Mouse (Mus musculus) fat pad, adult 2 months (tissue): ENCODE measurements around the gene Miga1.
"Not testable (repeated sequence)": the region's sequence is repeated elsewhere in the genome, so short reads cannot be mapped to it uniquely, and the experiment has no call there.

Experiments used
- DNase-seq: peaks from one replicate; pipeline ENCODE4 v3.0.0-alpha.2; 2011; ENCODE audit warnings: low read depth, low spot score; ENCODE audit errors: extremely low read depth

Miga1 gene

DNA sequence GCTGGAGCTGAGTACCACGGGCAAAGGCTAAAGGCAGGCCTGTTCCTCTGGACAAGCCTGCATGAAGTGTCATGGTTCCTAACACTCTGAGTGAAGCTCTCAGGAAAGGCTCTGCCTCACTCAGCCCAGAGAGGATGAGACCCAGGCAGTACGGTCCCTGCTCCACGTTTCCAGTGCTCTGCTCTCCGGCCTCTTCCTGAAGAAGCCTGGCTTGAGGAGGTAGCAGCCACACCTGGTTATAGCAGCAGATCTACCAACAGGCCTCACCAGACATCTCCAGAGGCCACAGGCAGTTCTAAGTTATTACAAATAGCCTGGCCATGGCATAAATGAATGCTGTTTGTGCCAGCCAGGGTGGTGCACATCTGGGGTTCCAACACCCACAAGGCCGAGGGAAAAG is 51.9 kb downstream of the Miga1 start:
- no peak for DNase-seq

DNA sequence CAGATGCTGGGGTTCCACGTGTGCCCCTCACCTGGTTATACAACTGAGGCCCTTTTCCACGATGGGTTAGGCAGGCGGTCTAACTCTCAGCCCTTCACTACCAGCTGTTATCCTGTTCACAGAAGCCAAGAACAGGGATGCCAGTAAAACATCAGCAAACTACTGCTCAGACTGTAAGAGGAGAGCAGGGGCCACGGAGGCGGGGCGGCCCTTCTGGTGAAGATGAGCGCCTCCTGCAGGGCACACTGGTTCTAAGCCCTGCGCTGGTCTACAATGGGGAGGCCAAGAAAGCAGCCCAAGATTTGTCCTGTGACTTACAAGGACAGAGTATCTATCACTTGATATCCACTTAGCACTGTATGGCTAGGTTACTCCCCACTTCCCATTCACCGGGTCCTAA is 52.4 kb downstream of the Miga1 start:
- no peak for DNase-seq

DNA sequence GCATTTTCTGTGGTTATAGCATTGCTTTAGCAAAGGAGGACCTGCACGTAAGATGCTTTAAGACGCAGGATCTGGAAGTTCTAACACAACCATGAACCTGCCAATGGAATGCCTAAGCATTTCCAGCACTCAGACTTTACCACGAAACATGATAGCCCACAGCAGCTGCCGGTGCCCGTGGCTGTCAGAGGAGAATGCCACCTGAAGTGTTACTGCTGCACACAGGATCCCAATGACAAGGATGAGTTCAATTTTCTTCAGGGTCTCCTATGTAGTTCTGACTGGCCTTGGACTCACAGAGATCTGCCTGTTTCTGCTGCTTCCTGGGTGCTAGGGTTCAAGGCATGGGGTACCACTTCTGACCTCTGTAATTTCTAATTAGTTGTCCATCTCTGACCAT is 55.4 kb downstream of the Miga1 start:
- DNase-seq = no peak

DNA sequence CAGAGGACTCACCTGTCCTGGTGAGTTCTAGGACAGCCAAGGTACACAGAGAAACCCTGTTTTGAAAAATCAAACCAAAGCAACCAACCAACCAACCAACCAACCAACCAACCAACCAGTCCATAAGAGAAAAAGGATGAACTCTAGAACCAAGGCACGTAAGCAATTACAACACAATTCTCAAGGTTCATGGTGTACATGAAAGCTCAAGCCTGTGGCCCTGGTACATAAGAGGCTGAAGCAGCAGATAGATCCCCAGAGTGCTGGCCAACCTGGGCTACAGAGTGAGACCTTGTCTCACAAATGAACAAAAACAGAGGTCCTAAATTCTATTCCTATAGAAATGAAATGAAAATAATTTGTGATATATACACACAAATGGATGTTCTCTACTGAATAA is 55.9 kb downstream of the Miga1 start:
- DNase-seq = no peak

DNA sequence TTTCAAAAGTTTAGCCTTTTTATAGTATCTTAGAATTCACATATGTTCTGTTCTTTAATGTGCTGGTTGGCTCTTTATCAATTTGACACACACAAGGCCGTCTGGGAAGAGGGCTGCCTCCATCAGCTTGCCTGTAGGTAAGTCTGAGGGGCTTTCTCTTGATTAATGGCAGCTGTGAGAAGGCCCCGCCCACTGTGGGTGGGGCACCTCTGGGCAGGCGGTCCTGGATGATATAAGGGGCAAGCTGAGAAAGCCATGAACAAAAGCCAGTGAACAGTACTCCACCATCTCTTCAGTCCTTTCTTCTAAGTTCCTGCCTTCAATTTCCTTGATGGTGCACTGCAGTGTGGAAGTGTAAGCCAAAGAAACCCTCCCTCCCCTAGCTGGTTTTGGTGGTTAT is 58.1 kb downstream of the Miga1 start:
- DNase-seq = no peak

DNA sequence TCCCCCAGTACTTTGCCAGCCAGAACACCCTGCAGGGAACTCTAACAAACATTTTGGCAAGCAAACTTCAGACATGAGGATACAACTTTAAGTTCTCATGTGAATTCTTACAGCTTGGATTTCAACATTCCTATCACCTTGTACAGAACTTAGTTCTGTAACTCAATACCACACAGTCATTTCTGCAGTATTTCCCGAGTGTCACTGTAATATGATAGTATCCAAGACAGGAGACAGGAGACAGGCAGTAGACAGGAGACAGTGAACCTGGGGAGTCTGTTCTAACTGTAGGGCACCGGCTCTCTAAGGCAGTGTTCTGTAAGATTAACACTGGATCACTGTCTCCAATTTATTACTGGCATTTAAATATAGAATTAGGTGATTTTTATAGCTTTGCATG is 61.8 kb downstream of the Miga1 start:
- DNase-seq = no peak

DNA sequence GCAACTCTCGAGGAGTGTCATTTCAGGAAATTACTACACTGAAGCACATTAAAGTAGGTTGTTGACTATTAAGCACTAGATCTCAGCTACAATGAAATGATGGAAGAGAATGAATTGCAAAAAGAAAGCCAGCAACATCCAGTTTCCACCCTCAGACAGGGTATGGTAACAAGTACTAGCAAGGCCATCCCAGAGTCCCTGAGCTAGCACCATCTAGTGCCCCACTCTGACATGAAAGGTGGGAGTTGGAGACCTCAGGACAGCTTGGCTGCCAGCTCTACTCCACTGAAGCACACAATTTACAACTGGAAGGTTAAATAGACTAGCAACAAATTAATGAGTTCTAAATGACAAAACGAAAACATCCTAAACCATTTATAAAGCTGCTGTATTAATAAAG is 62.3 kb downstream of the Miga1 start:
- DNase-seq = no peak

DNA sequence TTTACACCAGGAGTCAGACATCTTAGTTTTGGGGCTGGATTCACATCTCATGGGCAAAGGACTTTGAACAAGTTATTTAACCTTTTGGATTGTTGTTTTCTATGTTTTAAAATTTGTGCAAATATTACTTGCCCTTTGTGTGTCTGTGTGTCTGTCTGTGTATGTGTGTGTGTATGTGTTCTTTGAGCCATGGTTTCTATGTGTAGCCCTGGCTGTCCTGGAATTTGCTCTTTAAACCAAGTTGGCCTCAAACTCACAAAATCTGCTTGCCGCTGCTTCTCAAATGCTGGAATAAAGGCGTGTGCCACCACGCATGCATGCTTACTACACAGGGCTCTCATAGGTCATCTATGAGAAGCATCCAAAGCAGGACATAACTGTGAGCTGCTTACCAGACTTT is 63.3 kb downstream of the Miga1 start:
- DNase-seq = no peak

DNA sequence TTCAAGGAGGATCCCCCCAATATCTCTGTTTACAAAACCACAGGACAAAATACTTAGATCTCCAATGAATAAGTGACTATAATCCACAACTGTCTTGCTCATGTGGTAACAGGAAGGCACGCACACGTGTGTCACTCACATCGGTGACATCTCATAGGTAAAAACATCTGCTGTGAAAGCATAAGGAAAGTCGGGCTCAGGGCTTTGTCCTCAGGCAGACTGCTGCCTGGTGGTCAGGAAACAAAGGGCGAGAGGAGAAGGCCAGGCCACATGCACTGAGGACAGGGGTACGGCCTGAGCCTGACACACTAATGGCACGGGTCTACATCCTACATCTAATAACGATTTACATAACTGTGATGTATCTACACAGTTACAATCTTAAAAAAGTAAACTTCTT is 65.2 kb downstream of the Miga1 start:
- no peak for DNase-seq

DNA sequence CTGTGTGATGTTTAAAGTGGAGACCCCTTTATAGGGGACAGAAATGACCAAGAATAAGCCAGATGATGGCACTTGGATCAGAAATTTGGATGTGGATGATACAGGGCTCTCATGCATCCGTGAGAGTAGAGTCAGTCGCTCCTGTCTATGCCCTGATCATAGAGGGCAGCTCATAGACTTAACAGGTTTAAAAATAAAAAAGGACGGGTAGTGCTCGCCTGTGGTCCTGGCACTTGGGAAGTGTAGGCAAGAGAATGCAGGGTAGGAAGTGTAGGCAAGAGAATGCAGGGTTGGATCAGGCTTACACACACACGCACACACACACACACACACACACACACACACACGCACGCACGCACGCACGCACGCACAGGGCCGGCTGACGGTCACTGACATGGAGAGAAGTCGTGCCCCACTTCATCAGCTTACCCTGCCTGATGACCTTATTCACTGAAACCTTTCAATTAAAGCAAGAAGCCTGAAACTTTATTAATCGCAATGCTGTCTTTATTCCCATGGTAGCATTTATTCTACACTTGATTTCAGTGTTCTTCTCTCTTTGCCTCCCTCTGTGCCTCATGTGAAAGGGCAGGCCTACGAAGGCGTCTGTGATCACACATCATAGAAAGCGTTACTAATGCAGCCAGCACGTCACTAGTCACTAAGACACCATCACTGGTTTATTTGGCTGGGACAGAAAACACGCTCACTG is 67.1 kb downstream of the Miga1 start:
- DNase-seq = no peak

DNA sequence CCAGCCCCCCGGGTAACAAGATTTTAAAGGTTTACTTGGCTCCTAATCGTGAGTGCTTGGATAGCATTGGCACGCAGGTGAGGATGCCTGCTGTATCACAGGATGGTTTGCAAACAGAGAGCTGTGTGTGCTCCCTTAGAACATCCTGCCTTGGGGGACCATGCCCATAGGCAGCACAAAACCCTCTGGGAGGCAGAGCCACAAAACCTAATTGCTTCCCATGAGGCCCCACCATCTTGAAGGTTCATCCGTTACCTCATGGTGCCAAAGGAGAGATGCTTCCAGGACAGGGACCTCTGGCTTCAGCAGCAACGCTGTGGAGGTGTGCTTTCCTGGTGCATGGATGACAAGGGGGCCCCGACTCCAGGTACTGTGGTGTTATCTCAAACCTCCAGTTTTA is 68.3 kb downstream of the Miga1 start:
- DNase-seq = no peak

DNA sequence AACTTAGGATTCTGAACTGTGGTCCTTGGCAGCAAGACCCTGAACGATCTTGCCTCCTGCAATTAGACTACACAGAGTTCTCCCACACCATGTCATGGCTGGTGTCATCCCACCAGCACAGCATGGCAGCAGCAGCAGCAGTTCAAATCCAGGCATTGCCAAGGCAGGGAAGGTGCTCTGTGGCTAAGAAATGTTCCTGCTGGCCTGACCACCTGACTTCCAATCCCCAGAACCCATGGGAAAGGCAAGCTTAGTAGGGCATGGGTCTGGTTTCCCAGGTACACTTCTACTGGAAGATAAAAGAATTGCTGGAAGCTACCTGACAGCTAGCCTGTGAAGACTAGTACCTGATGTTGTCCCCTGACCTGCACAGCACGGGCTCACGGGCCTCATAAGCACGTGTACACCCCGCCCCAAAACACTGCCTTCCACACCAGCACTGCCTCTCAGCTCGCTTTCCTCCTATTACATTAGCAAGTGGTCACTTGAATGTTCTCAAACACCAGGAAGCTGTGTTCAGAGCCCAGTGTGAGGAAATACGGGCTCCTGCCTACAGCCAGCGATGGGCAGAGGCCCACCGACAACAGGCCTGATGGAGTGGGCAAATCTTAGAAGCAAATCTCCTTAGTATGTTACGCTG is 69.0 kb downstream of the Miga1 start:
- DNase-seq = no peak

DNA sequence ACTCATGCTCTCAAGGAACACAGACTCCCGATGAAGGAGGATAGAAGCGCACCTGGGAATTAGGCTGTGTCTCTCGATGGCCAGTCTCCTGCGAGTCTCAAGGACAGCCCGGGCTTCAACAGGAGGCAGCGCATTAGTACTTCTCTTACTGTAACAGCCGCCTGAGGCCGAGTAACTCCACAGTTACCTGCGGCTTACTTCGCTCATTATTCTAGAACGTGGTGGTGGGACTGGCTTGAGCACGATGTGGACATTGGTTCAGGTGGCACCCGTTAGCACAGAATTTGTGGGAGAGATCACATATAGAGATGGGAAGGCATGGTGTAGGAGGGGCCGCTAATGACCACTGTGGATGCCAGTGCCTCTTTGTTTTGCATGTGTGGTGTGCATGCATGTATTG is 72.1 kb downstream of the Miga1 start:
- DNase-seq = no peak

DNA sequence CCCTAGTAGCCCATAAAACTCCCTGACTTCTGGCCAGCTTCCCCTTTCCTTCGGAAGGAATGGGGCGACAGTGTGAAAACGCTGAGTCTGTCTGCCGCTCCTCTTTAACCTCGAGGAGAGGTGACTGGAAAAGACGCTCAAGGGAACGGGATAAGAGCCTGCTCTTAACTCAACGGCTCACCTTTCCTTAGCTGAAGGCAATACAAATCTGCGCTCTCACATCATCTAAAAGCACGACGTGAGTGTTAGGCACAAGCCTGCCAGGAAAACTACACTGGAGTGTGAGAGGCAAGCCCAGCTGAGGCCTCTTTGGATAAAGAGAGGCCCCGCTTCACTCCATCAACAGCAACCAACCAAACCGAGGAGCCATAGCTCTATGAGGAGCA is 74.2 kb downstream of the Miga1 start, which contains the start of gene Nexn:
Nexn (minus strand) TSS at position 315 of the 386 bp plus-strand sequence.
- no peak for DNase-seq

DNA sequence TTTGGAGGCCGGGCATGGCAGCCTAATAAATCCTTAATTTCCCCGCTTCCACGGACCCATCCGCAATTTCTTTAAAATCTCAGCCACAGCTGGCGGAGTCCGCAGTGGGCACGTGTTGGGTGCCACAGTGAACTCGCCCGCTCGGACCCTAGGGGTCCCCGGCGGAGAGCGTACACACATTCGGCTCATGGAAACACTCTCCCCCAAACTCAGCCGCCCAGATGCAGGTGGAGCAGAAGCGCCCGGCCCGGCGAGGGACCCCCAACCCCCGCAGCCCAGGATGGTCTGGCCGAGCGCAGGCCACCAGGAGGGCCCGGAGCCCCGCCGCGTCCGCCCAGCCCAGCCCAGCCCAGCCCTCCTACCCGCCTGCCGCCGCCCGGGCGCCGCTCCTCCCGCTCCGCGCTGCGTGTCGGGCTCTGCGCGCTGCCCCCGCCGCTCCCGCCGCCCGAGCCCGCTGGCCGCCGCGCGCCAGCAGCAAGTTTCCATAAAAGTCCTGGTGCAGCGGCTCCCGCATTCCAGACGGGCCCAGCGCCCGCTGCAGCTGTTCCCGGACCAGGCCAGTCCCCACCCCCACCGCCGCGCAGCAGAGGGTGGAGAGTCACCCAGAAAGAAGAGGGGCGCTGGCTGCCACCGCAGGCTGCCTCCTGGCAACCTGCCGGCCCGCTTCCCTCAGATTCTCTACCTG is 74.7 kb downstream of the Miga1 start:
- DNase-seq = no peak

DNA sequence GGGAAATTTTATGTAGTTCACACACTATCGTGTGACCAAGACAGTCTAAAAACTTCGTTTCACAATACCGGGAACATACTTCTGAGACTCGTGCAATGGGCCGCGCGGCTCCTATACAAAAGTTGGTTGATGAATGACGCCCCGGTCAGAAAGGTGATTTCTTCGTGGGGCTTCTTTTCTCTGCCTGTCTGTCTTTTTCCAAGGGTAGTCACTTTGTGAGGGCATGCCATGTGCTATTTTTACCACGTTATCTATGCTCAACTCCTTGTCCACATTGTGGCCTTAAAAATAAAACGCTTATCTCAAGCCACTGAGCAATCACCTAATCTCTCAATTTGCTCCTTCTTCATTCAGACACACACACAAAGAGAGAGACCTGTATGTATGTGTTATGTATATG is 75.4 kb downstream of the Miga1 start:
- no peak for DNase-seq

DNA sequence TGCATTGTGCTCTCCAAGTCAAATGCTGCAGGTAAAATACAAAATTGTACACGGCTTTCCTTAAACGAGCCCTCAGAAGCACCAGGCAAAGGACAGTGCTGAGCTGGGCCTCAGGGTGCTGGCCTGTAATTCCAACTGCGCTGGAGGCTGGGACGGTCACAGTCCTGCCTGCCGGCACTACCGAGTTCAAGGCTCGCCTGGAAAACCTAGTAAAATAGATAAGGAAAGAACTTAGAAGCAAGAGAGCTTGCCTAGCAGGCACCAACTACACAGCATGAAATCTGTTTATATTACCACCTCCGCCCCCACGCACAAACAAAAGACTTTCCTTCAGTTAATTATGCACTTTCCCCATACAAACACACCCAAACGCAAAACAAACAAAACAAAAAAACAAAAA is 75.8 kb downstream of the Miga1 start:
- no peak for DNase-seq

DNA sequence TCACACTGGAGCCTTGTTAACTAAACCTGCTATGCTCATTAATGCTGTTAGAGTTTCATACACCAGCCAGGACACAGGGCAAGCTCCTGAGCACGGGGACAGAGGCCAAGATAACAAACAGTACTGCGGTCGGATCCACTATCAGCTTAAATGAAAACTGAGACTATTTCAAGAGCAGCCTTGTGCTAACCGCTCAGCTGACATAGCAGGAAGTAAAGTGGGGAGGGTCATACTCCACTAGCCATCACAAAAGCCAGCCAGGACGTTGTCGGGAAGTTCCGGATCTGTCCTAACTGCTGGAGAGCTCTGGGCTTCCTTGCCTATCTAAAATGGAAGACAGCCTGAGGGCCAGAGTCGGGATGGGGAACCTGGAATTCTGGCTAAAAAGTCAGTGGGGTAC is 78.3 kb downstream of the Miga1 start:
- no peak for DNase-seq

DNA sequence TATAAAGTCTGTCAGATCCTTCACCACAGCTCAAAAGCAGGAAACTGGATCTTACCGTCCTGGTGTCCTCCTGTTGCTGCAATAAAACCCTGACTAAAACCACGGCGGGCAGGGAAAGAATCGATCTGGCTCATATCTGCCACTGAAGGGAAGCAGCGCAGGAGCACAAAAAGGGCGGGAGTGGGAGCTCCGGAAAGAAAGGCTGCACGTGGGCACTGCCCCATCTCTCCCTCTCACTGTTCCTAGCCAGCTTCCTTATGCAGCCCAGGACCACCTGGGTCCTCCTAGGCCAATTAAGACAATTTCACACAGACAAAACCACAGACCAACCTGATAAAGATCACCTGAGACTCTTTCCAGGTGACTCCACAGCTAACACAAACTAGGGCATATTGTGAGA is 78.8 kb downstream of the Miga1 start:
- DNase-seq = no peak

DNA sequence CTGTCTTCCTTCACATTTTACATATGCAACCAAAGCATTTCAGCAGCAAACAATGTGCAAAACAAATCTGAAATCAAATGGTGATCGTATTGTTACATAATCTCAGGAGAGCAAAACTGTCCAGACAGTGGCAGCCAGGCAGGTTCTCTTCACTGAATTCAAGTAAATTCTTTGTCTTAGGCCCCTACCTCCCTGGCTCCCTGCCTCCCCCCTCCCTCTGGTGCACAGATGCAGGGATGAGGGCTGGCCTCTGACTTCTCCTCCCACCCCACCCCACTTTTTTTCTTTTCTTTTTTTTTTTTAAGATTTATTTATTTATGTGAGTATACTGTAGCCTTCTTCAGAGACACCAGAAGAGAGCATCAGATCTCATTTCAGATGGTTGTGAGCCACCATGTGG is 79.8 kb downstream of the Miga1 start:
- DNase-seq = no peak

DNA sequence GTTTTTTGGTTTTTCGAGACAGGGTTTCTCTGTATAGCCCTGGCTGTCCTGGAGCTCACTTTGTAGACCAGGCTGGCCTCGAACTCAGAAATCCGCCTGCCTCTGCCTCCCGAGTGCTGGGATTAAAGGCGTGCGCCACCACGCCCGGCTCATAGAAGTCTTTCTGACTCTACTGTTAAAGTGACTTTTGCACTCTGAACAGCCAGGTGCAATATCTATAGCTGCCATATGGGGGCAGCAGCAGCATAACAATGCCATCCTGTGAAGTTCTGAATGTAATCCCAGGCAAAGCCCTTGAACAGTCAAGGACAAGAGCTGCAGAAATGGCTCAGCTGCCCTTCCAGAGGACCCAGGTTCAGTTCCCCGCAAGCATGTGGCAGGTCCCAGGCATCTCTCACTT is 80.8 kb downstream of the Miga1 start:
- DNase-seq = not testable (repeated sequence)

DNA sequence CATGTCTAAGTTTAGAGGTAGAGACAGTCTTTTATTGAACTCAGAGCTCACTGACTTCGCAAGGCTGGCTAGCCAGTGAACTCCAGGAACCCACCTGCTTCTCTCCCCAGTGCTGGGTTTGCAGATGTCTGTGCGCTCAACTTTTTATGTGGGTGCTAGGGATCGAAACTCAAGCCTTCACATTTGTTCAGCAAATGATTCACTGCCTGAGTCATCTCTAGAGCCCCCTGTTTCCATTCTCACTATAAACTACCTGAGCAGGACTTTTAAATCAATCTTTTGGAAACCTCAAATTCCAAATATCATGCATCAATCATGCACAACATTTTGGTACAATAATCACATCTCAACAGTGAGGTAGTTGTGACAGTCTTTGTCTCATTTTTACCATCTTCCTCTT is 82.7 kb downstream of the Miga1 start:
- DNase-seq = no peak
